Mouse (Mus musculus) ES-E14 (cell line): ENCODE results near the gene Sipa1l3.

Experiments used
- MAFK ChIP-seq: IDR thresholded peaks from 2 replicates; pipeline ENCODE4 v1.6.1; 2014; ENCODE audit warnings: mild to moderate bottlenecking, low read depth, low read length, inconsistent platforms; ENCODE audit not compliant: insufficient read depth
- ZC3H11A ChIP-seq: IDR thresholded peaks from 2 replicates; pipeline ENCODE4 v1.6.1; 2012; ENCODE audit warnings: low read depth, mild to moderate bottlenecking, inconsistent platforms, low read length, borderline replicate concordance
- ZNF384 ChIP-seq: IDR thresholded peaks from 2 replicates; pipeline ENCODE4 v1.6.1; 2012; ENCODE audit warnings: low read depth, low read length, inconsistent platforms

DNA sequence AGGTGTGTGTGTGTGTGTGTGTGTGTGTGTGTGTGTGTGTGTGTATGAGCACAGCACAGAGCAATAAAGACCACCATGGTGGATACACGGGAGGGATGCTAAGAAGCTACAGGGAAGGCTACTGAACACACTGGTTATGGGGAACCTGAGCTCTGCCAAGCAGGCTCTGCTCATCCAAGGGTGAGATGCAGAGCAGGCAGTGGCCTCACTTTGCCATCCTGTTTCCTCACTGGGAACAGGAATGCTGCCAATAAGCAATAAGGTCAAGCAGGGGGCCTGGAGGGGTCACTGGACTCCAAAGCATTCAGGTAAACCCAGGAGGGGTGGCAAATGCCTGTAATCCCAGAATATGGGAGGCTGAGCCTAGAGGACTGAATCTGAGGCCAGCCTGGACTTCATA is 25.4 kb downstream of the Sipa1l3 start:
- TF ChIP-seq ZNF384, result no peak
- TF ChIP-seq ZC3H11A, result no peak
- TF ChIP-seq MAFK, result no peak
